Mouse (Mus musculus) heart, adult 2 months (tissue): ENCODE data around the gene Syt7. TPM values are rescaled to one million over a fixed set of nuclear protein-coding genes. Genes with fewer than 3 reads are reported as not detected.

Experiments
- DNase-seq, 2 experiments: peaks; one replicate each; pipeline ENCODE4 v3.0.0; 2021
- H3K27ac ChIP-seq: fragments of 200-600 bp; 2 replicates; pipeline ENCODE4 v1.8.1; 2022
- H3K27me3 ChIP-seq: fragments of 200-500 bp; 2 replicates; pipeline ENCODE4 v1.6.1; 2012; ENCODE audit warnings: mild to moderate bottlenecking, low read length, inconsistent platforms, mixed read lengths; ENCODE audit not compliant: control insufficient read depth, insufficient read depth
- H3K36me3 ChIP-seq: fragments of 200-500 bp; 2 replicates; pipeline ENCODE4 v1.6.1; 2012; ENCODE audit warnings: low read length, inconsistent platforms; ENCODE audit not compliant: control insufficient read depth, insufficient read depth
- H3K4me1 ChIP-seq: fragments of 200-500 bp; 2 replicates; pipeline ENCODE4 v1.6.1; 2011; ENCODE audit warnings: low read length; ENCODE audit not compliant: control insufficient read depth, insufficient read depth
- H3K4me3 ChIP-seq: fragments of 200-600 bp; 2 replicates; pipeline ENCODE4 v1.8.1; 2022
- H3K79me2 ChIP-seq: fragments of 200-500 bp; replicated peaks from 2 replicates; pipeline ENCODE4 v1.6.1; 2012; ENCODE audit warnings: mild to moderate bottlenecking, inconsistent platforms, low read length, moderate library complexity, mixed read lengths; ENCODE audit not compliant: control insufficient read depth, insufficient read depth
- H3K9ac ChIP-seq: fragments of 200-500 bp; 2 replicates; pipeline ENCODE4 v1.6.1; 2012; ENCODE audit warnings: low read depth, mild to moderate bottlenecking, control low read depth, inconsistent platforms, low read length, mixed read lengths
- CTCF ChIP-seq: fragments of 200-600 bp; IDR thresholded peaks from 2 replicates; pipeline ENCODE4 v1.8.1; 2022; ENCODE audit warnings: antibody characterized with exemption, mild to moderate bottlenecking, moderate library complexity
- EP300 ChIP-seq: fragments of 200-500 bp; IDR thresholded peaks from 2 replicates; pipeline ENCODE4 v1.6.1; 2011; ENCODE audit warnings: low read depth, low read length, control low read depth; ENCODE audit not compliant: insufficient read depth
- POLR2A ChIP-seq: fragments of 200-500 bp; IDR thresholded peaks from 2 replicates; pipeline ENCODE4 v1.6.1; 2011; ENCODE audit warnings: mild to moderate bottlenecking, low read depth, low read length, control low read depth; ENCODE audit not compliant: insufficient read depth
- WGBS: fragments of 180-500 bp; shearing (Covaris S2); methylation state at CpG from one replicate; pipeline ENCODE4 v1.1.7; 2018; 5-methylcytosine and 5-hydroxymethylcytosine counted together
- intact Hi-C: fragments of 180-260 bp; cut with DNase I; formaldehyde crosslinking; loops from one replicate; pipeline ENCODE4 v1.15.1; 2025
- polyA plus RNA-seq: library from polyadenylated mRNA; depleted of rRNA; stranded (reverse); fragments of >200 nt; gene quantifications from 2 replicates; pipeline ENCODE4 v1.2.3, GENCODE M21; 2012
- total RNA-seq, 2 experiments: library from RNA; stranded (reverse); gene quantifications; 2 replicates each; pipeline ENCODE4 v1.2.3; 2021

Syt7 gene
- total and polyA plus RNA-seq, 3 experiments, result 17.6 to 38.6 (median 35.7) TPM

- intact Hi-C loops, result no loop called here
- H3K36me3 ChIP-seq, result no peaks in the 10 kb centered on the region
- no peak for DNase-seq
- no peak overlapping the region for H3K9ac ChIP-seq
- WGBS, result 77% methylated on average over 9 of the region's 9 CpGs
- H3K4me1 ChIP-seq, result peaks cover 3% of the 10 kb centered on the region; the same call in 1 of the 2 replicates
- TF ChIP-seq CTCF (no peak), EP300 (no peak), POLR2A (no peak)
- no peak overlapping the region for H3K4me3 ChIP-seq
- H3K79me2 ChIP-seq, result no peaks in the 10 kb centered on the region
- H3K27ac ChIP-seq, result no peak overlapping the region
- H3K27me3 ChIP-seq, result no peaks in the 10 kb centered on the region; the same call in 1 of the 2 replicates
Measured at GRCm38 (mm10) chr19:10427431-10427830, 38.5 kb downstream of the Syt7 start.

GRCm38 (mm10) chr19:10429371-10429770, 40.5 kb downstream of the Syt7 start:
- H3K36me3 ChIP-seq, result no peaks in the 10 kb centered on the region
- 60% methylated on average over 8 of the region's 8 CpGs for WGBS
- peak in 1 of 2 experiments; percentile 54 for DNase-seq
- TF ChIP-seq POLR2A (no peak), EP300 (no peak), CTCF (no peak)
- H3K79me2 ChIP-seq, result no peaks in the 10 kb centered on the region
- H3K27me3 ChIP-seq, result no peaks in the 10 kb centered on the region
- peak overlapping the region; percentile 23; the same call in 1 of the 2 replicates for H3K27ac ChIP-seq
- intact Hi-C loops, result no loop called here
- H3K4me3 ChIP-seq, result no peak overlapping the region
- H3K9ac ChIP-seq, result no peak overlapping the region
- peaks cover 5% of the 10 kb centered on the region; the same call in 1 of the 2 replicates for H3K4me1 ChIP-seq

GRCm38 (mm10) chr19:10431410-10431809, 42.5 kb downstream of the Syt7 start:
- intact Hi-C loops, result no loop called here
- Histone ChIP-seq H3K4me3 (no peak overlapping the region), H3K79me2 (no peaks in the 10 kb centered on the region), H3K9ac (no peak overlapping the region), H3K27me3 (no peaks in the 10 kb centered on the region), H3K36me3 (no peaks in the 10 kb centered on the region), H3K27ac (peak overlapping the region; percentile 23; the same call in 1 of the 2 replicates), H3K4me1 (peaks cover 5% of the 10 kb centered on the region; the same call in 1 of the 2 replicates)
- WGBS, result 28% methylated on average over 3 of the region's 3 CpGs
- no peak for TF ChIP-seq POLR2A
- TF ChIP-seq CTCF, result no peak
- no peak for TF ChIP-seq EP300
- no peak for DNase-seq

- Histone ChIP-seq H3K36me3 (no peaks in the 10 kb centered on the region), H3K79me2 (no peaks in the 10 kb centered on the region), H3K9ac (no peak overlapping the region), H3K4me3 (no peak overlapping the region), H3K27ac (peak overlapping the region; percentile 36; the same call in 1 of the 2 replicates), H3K4me1 (peaks cover 5% of the 10 kb centered on the region; the same call in 1 of the 2 replicates), H3K27me3 (no peaks in the 10 kb centered on the region)
- TF ChIP-seq POLR2A (no peak), EP300 (no peak), CTCF (no peak)
- DNase-seq, result no peak
- intact Hi-C loops, result loop anchor here (2.0 kb wide), 1 partner anchor 39 kb away; no protein-coding TSS in a partner anchor
- WGBS, result 48% methylated on average over 4 of the region's 4 CpGs
Measured at GRCm38 (mm10) chr19:10431841-10432240, 43.0 kb downstream of the Syt7 start.

- H3K9ac ChIP-seq, result peak overlapping the region; percentile 25
Measured at GRCm38 (mm10) chr19:10433225-10433624, 44.3 kb downstream of the Syt7 start.

GRCm38 (mm10) chr19:10433879-10434540, 45.1 kb downstream of the Syt7 start:
- Histone ChIP-seq H3K4me3 (no peak overlapping the region), H3K79me2 (no peaks in the 10 kb centered on the region), H3K9ac (peak overlapping the region; percentile 25), H3K27me3 (no peaks in the 10 kb centered on the region), H3K27ac (peak overlapping the region; percentile 92), H3K36me3 (no peaks in the 10 kb centered on the region), H3K4me1 (peaks cover 5% of the 10 kb centered on the region; the same call in 1 of the 2 replicates)
- intact Hi-C loops, result loop anchor here (2.0 kb wide), 1 partner anchor 41 kb away; no protein-coding TSS in a partner anchor
- DNase-seq, result peak; percentile 58 to 72
- WGBS, result 48% methylated on average over 9 of the region's 9 CpGs
- TF ChIP-seq CTCF, result no peak
- TF ChIP-seq EP300, result no peak
- 0 out of 2 replicates have a peak, but pooled peaks have one; percentile 16 for TF ChIP-seq POLR2A

More at GRCm38 (mm10) chr19:10433225-10433624, 44.3 kb downstream of the Syt7 start:
- WGBS, result 41% methylated on average over 7 of the region's 7 CpGs
- Histone ChIP-seq H3K27ac (peak overlapping the region; percentile 92), H3K4me3 (no peak overlapping the region), H3K79me2 (no peaks in the 10 kb centered on the region), H3K27me3 (no peaks in the 10 kb centered on the region), H3K36me3 (no peaks in the 10 kb centered on the region), H3K4me1 (peaks cover 5% of the 10 kb centered on the region; the same call in 1 of the 2 replicates)
- intact Hi-C loops, result loop anchor here (2.0 kb wide), 1 partner anchor 40 kb away; no protein-coding TSS in a partner anchor
- TF ChIP-seq EP300, result peak; percentile 65
- TF ChIP-seq POLR2A, result 0 out of 2 replicates have a peak, but pooled peaks have one; percentile 21
- TF ChIP-seq CTCF, result no peak
- peak in 1 of 2 experiments; percentile 54 for DNase-seq
